In the genomic region with DNA sequence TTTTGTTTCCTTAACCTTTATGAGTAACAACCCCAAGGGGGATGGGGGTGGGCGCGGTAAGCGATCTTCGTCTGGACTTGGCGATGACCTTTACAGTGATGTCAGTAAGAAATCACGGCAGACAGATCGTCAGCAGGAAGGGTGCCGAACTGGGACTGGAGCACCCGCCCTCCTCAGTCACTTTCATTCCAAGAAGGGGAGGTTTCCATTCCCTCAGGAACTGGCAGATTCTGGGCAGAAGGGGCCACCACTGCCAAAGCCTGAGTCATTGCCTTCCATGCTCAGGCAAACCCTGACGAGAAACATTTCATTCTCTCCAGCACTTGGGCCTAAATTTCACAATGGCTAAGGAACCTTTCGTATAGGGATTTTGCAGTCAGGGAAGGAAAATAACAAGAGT, we compare ENCODE assay signal across 10 mouse cellular contexts. TPM values are rescaled to one million over a fixed set of nuclear protein-coding genes. Genes with fewer than 3 reads are reported as not detected.
A peak's percentile ranks its signal among the peaks of the same experiment; 100 is the strongest.
DNase-seq lines count a peak whose midpoint lies in the region; ATAC-seq lines count a peak whose summit lies in the region.
"Had no signal": no experiment of that assay in that cellular context is flagged by ENCODE, and none has a peak within 500 bp of the region (broad histone marks: within the 10 kb centered on the region; RNA-seq: fewer than 3 reads in every experiment).

No protein-coding gene starts in this region.

- WGBS in forebrain, embryonic 10.5 days: 87% methylated on average over 11 of the region's 11 CpGs
- WGBS in hindbrain, embryonic 11.5 days: 84% methylated on average over 11 of the region's 11 CpGs

- peak; percentile 33 to 46 for DNase-seq in frontal cortex, adult 2 months (ENCODE audit: extremely low spot score in 1 of 2, low spot score in 1 of 2)
- DNase-seq in frontal cortex, postnatal 25 days (ENCODE audit: low spot score in 2 of 2): no peak
- DNase-seq in MN1 (ENCODE audit: low spot score): peak; percentile 61
- DNase-seq in frontal cortex, postnatal 36 days (ENCODE audit: low spot score in 2 of 2): peak; percentile 15 to 33
- DNase-seq in lung, postnatal 10 days: peak; percentile 72
- no peak for DNase-seq in T-cell, adult 2 months (ENCODE audit: low spot score)
- no peak for DNase-seq in forebrain, embryonic 10.5 days (ENCODE audit: extremely low spot score, low spot score)
- no peak for DNase-seq in hindbrain, embryonic 11.5 days (ENCODE audit: low spot score)

- H3K27me3 ChIP-seq in forebrain, embryonic 10.5 days (ENCODE audit: poor library complexity, severe bottlenecking): no peaks in the 10 kb centered on the region
- H3K27me3 ChIP-seq in hindbrain, embryonic 11.5 days (ENCODE audit: control insufficient read depth, insufficient read depth, low read length): no peaks in the 10 kb centered on the region
- H3K27me3 ChIP-seq: heart, embryonic 13.5 days; midbrain, embryonic 12.5 days had no signal

- H3K27ac ChIP-seq in forebrain, embryonic 10.5 days: no peak overlapping the region
- H3K27ac ChIP-seq in hindbrain, embryonic 11.5 days (ENCODE audit: low read depth, low read length): no peak overlapping the region
- H3K27ac ChIP-seq: heart, embryonic 13.5 days; midbrain, embryonic 12.5 days had no signal

- no peaks in the 10 kb centered on the region for H3K9me3 ChIP-seq in forebrain, embryonic 10.5 days
- no peaks in the 10 kb centered on the region for H3K9me3 ChIP-seq in hindbrain, embryonic 11.5 days (ENCODE audit: control insufficient read depth, low read length)
- H3K9me3 ChIP-seq: heart, embryonic 13.5 days; midbrain, embryonic 12.5 days had no signal

- H3K4me3 ChIP-seq in forebrain, embryonic 10.5 days: no peak overlapping the region
- H3K4me3 ChIP-seq in hindbrain, embryonic 11.5 days (ENCODE audit: low read depth, low read length): no peak overlapping the region
- H3K4me3 ChIP-seq: heart, embryonic 13.5 days; midbrain, embryonic 12.5 days had no signal

- H3K9ac ChIP-seq in hindbrain, embryonic 11.5 days (ENCODE audit: low read depth, low read length): no peak overlapping the region
- H3K9ac ChIP-seq: heart, embryonic 13.5 days; midbrain, embryonic 12.5 days had no signal

- no peaks in the 10 kb centered on the region for H3K4me1 ChIP-seq in forebrain, embryonic 10.5 days
- no peaks in the 10 kb centered on the region for H3K4me1 ChIP-seq in hindbrain, embryonic 11.5 days (replicated peaks; ENCODE audit: control insufficient read depth, insufficient read depth, low read length)
- H3K4me1 ChIP-seq: midbrain, embryonic 12.5 days had no signal

- no peak overlapping the region for H3K4me2 ChIP-seq in hindbrain, embryonic 11.5 days (replicated peaks; ENCODE audit: low read depth, low read length)
- H3K4me2 ChIP-seq: heart, embryonic 13.5 days; midbrain, embryonic 12.5 days had no signal

- peaks cover 18% of the 10 kb centered on the region for H3K36me3 ChIP-seq in forebrain, embryonic 10.5 days (replicated peaks)
- no peaks in the 10 kb centered on the region for H3K36me3 ChIP-seq in hindbrain, embryonic 11.5 days (ENCODE audit: control insufficient read depth, insufficient read depth, low read length)

- ATAC-seq in hindbrain, embryonic 11.5 days (ENCODE audit: low FRiP score): no peak

RNA-seq across cellular contexts. Expression of a gene that starts 13.8 kb away (rescaled TPM):
- 42.6 and 43.6 TPM in 2 replicates for polyA plus RNA-seq in frontal cortex, adult 2 months (2012; rRNA removed)
- 53.3 and 55.2 TPM in 2 replicates for polyA plus RNA-seq in forebrain, embryonic 10.5 days (2016; fragmentation: Nextera tagmentation; extraction: Ambion mirVana)
- 67.2 and 69.2 TPM in 2 replicates for polyA plus RNA-seq in hindbrain, embryonic 11.5 days (2014; fragmentation: Nextera tagmentation; extraction: Ambion mirVana)

RNA-seq across cellular contexts. Expression of a gene that starts 26.6 kb away (rescaled TPM):
- 75.1 and 75.6 TPM in 2 replicates for polyA plus RNA-seq in frontal cortex, adult 2 months (2012; rRNA removed)
- 10.0 and 10.1 TPM in 2 replicates for polyA plus RNA-seq in forebrain, embryonic 10.5 days (2016; fragmentation: Nextera tagmentation; extraction: Ambion mirVana)
- polyA plus RNA-seq in hindbrain, embryonic 11.5 days (2014; fragmentation: Nextera tagmentation; extraction: Ambion mirVana): 13.6 and 16.4 TPM in 2 replicates

RNA-seq across cellular contexts. Expression of a gene that starts 43.9 kb away (rescaled TPM):
- polyA plus RNA-seq in frontal cortex, adult 2 months (2012; rRNA removed): 0.04 TPM in 1 of 2 replicates, not detected in the other
- polyA plus RNA-seq in forebrain, embryonic 10.5 days (2016; fragmentation: Nextera tagmentation; extraction: Ambion mirVana): not detected in 2 replicates
- not detected in 2 replicates for polyA plus RNA-seq in hindbrain, embryonic 11.5 days (2014; fragmentation: Nextera tagmentation; extraction: Ambion mirVana)
- polyA plus RNA-seq: heart, embryonic 13.5 days; midbrain, embryonic 12.5 days had no signal

Comparison
In these comparisons a context has a peak if more than half of its experiments do, and no peak if none do; other contexts are left out.
1. DNase-seq: peak in frontal cortex, adult 2 months (2 of 2), MN1 (single experiment), frontal cortex, postnatal 36 days (2 of 2) and lung, postnatal 10 days (single experiment); none in frontal cortex, postnatal 25 days (0 of 2), T-cell, adult 2 months (single experiment), forebrain, embryonic 10.5 days (single experiment) and hindbrain, embryonic 11.5 days (single experiment).